Mouse (Mus musculus) myocyte (in vitro differentiated cells): ENCODE results near the gene Pglyrp2.

Experiments
- CEBPB ChIP-seq: IDR thresholded peaks from 2 replicates; pipeline ENCODE4 v1.6.1; 2011; ENCODE audit warnings: mild to moderate bottlenecking, moderate library complexity; ENCODE audit not compliant: poor library complexity, insufficient read depth, severe bottlenecking
- E2F4 ChIP-seq: IDR thresholded peaks from one replicate; pipeline ENCODE4 v1.6.1; 2011; ENCODE audit warnings: mild to moderate bottlenecking, control low read depth, moderate library complexity; ENCODE audit not compliant: insufficient read depth
- MAX ChIP-seq: IDR thresholded peaks from one replicate; pipeline ENCODE4 v1.6.1; 2011; ENCODE audit warnings: low read depth, mild to moderate bottlenecking, control low read depth
- MYOD1 ChIP-seq, 3 experiments: IDR thresholded peaks; one replicate each; pipeline ENCODE4 v1.6.1; 2011; ENCODE audit warnings: control low read depth in 2 of 3, low read depth in 2 of 3, mild to moderate bottlenecking in 2 of 3, moderate library complexity in 1 of 3; ENCODE audit not compliant: insufficient read length in 2 of 3, control insufficient read depth in 1 of 3
- POLR2A ChIP-seq: IDR thresholded peaks from one replicate; pipeline ENCODE4 v1.6.1; 2011; ENCODE audit warnings: low read depth, mild to moderate bottlenecking, control low read depth, moderate library complexity; ENCODE audit not compliant: insufficient read length
- POLR2AphosphoS2 ChIP-seq: IDR thresholded peaks from one replicate; pipeline ENCODE4 v1.6.1; 2011; ENCODE audit warnings: low read depth, control low read depth; ENCODE audit not compliant: insufficient read length
- TCF12 ChIP-seq: IDR thresholded peaks from one replicate; pipeline ENCODE4 v1.6.1; 2011; ENCODE audit warnings: mild to moderate bottlenecking, control low read depth; ENCODE audit not compliant: poor library complexity, insufficient read depth, severe bottlenecking
- TCF3 ChIP-seq: IDR thresholded peaks from one replicate; pipeline ENCODE4 v1.6.1; 2011; ENCODE audit warnings: low read depth, control low read depth; ENCODE audit not compliant: insufficient read length
- USF1 ChIP-seq: IDR thresholded peaks from one replicate; pipeline ENCODE4 v1.6.1; 2011; ENCODE audit warnings: low read depth, mild to moderate bottlenecking, control low read depth, moderate library complexity

GRCm38 (mm10) chr17:32364331-32364730, 59.6 kb downstream of the Pglyrp2 start:
- TF ChIP-seq POLR2A (no peak), USF1 (no peak), E2F4 (no peak), CEBPB (no peak), TCF3 (no peak), POLR2AphosphoS2 (peak; percentile 39), MYOD1 (IDR thresholded peaks at IDR 0.05; ENCODE audit: control insufficient read depth in 1 of 3, insufficient read length in 2 of 3, low read depth in 2 of 3) (peak in 1 of 3 experiments; percentile 30), TCF12 (no peak), MAX (no peak)
